Mouse (Mus musculus) midbrain, embryonic 11.5 days (tissue): ENCODE results near the gene Slc1a3. TPM values are rescaled to one million over a fixed set of nuclear protein-coding genes. Genes with fewer than 3 reads are reported as not detected.

Experiments used
- ATAC-seq: fragments of 200-750 bp; cut with Nextera tagmentation; 2 replicates; pipeline ENCODE4 v1.8.0; 2017; ENCODE audit warnings: moderate TSS enrichment, moderate library complexity; ENCODE audit not compliant: low FRiP score
- DNase-seq: peaks from one replicate; pipeline ENCODE4 v3.0.0; 2015; ENCODE audit warnings: low spot score; ENCODE audit errors: missing footprints
- H3K27ac ChIP-seq: fragments of 300-500 bp; sonication (generic); 2 replicates; pipeline ENCODE4 v1.5.1; 2014; ENCODE audit warnings: low read depth, low read length
- H3K27me3 ChIP-seq: fragments of 300-500 bp; sonication (generic); 2 replicates; pipeline ENCODE4 v1.6.1; 2014; ENCODE audit warnings: mild to moderate bottlenecking, low read length, moderate library complexity, mixed read lengths; ENCODE audit not compliant: control insufficient read depth, insufficient read depth
- H3K36me3 ChIP-seq: fragments of 300-500 bp; sonication (generic); 2 replicates; pipeline ENCODE4 v1.6.1; 2014; ENCODE audit warnings: mild to moderate bottlenecking, low read length, moderate library complexity, mixed read lengths; ENCODE audit not compliant: control insufficient read depth, insufficient read depth
- H3K4me1 ChIP-seq: fragments of 300-500 bp; sonication (generic); 2 replicates; pipeline ENCODE4 v1.6.1; 2014; ENCODE audit warnings: low read length; ENCODE audit not compliant: control insufficient read depth, insufficient read depth
- H3K4me2 ChIP-seq: fragments of 300-500 bp; sonication (generic); 2 replicates; pipeline ENCODE4 v1.6.1; 2014; ENCODE audit warnings: mild to moderate bottlenecking, moderate library complexity
- H3K4me3 ChIP-seq: fragments of 300-500 bp; sonication (generic); 2 replicates; pipeline ENCODE4 v1.5.1; 2014; ENCODE audit warnings: low read depth, low read length
- H3K9ac ChIP-seq: fragments of 300-500 bp; sonication (generic); 2 replicates; pipeline ENCODE4 v1.6.1; 2014; ENCODE audit warnings: low read length
- H3K9me3 ChIP-seq: fragments of 300-500 bp; sonication (generic); 2 replicates; pipeline ENCODE4 v1.6.1; 2016; ENCODE audit warnings: low read length; ENCODE audit not compliant: control insufficient read depth
- WGBS: fragments of 180-500 bp; shearing (Covaris S2); extraction: QIAGEN DNeasy Blood & Tissue Kit; methylation state at CpG from one replicate; pipeline ENCODE4 v1.1.7; 2014; 5-methylcytosine and 5-hydroxymethylcytosine counted together
- polyA plus RNA-seq: library from polyadenylated mRNA; unstranded; fragments of >200 nt; fragmentation: Nextera tagmentation; extraction: Ambion mirVana; gene quantifications from 2 replicates; pipeline ENCODE4 v1.2.1, GENCODE M21; 2014

Slc1a3 gene
- polyA plus RNA-seq, 1 experiment from 2014 or later: 33.5 TPM

DNA sequence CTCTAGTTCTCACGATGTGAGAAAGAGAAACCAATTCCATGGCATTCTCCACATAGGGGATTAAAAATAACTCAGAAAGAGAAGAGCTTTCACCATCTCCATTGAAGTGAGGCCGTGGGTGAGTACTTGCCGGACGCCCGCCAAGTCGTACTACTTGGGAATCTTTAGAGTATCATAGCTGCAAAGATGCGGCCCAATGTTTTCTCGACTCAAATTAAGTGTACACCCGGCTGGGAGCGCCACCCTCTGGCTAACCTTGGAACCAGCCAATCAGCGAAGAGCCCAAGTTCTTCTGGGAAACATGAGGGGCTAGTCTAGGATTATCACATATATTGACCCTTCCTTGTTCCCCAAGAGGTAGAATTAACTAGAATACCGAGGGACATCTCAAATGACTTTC, 115.3 kb downstream of the Slc1a3 start:
- no peak overlapping the region for H3K4me3 ChIP-seq
- no peak for ATAC-seq
- H3K9ac ChIP-seq: no peak overlapping the region
- H3K4me2 ChIP-seq: no peak overlapping the region
- no peak for DNase-seq
- no peaks in the 10 kb centered on the region for H3K9me3 ChIP-seq
- no peaks in the 10 kb centered on the region for H3K27me3 ChIP-seq
- H3K36me3 ChIP-seq: no peaks in the 10 kb centered on the region
- H3K4me1 ChIP-seq: no peaks in the 10 kb centered on the region
- WGBS: 81% methylated on average over 12 of the region's 12 CpGs
- H3K27ac ChIP-seq: no peak overlapping the region

DNA sequence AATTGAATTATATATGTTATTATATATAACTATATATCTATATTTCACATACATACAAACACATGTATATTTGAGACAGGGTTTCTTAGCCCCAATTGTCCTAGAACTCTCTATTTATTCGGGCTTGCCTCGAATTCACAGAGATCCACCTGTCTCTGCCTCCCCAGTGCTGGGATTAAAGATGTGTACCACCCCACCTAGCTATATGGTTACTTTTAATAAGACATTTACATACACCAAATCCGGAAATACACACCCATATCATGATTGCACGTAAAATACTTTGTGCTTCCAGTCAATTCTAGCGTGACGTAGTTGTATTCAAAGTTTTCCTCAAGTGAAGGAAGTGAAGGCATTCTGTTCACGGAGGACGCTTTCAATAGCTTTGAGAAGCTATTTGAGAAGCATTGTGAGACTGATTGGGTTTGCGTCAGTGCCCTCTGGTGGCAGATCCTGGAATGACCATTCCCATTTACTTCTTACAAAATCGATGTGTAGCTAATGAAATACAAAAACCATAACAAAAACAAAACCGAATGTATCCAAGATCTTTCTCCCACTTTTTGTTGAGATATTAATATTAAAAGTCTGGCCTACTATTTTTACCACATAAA, 121.0 kb downstream of the Slc1a3 start:
- Histone ChIP-seq H3K4me1 (no peaks in the 10 kb centered on the region), H3K4me2 (no peak overlapping the region), H3K27me3 (no peaks in the 10 kb centered on the region), H3K4me3 (no peak overlapping the region), H3K36me3 (no peaks in the 10 kb centered on the region), H3K9me3 (no peaks in the 10 kb centered on the region), H3K9ac (no peak overlapping the region), H3K27ac (no peak overlapping the region)
- 29% methylated on average over 11 of the region's 11 CpGs for WGBS
- ATAC-seq: peak; percentile 50; the same call in 1 of the 2 replicates
- DNase-seq: peak; percentile 98

DNA sequence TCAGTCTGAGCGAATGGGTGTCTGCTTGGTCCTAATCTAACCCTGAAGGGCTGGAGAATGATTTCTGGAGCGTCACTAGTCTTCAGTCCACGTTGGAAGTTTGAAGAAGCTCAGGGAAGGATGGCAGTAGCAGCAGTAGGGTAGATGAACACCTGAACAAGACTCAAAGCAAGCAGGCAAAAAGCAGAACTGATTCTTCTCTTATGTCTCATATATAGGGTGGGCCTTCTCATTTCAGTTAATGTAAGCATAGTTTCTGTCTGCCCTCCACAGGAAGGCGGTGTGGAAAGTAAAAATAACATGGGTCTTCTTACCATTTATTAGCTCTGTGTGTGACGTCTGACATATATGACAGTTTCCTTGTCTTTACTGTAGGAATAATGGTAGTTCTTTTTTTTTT, 122.5 kb downstream of the Slc1a3 start:
- H3K9ac ChIP-seq: no peak overlapping the region
- 87% methylated on average over 5 of the region's 5 CpGs for WGBS
- no peaks in the 10 kb centered on the region for H3K4me1 ChIP-seq
- no peaks in the 10 kb centered on the region for H3K9me3 ChIP-seq
- DNase-seq: no peak
- H3K27ac ChIP-seq: no peak overlapping the region
- no peaks in the 10 kb centered on the region for H3K27me3 ChIP-seq
- H3K4me3 ChIP-seq: no peak overlapping the region
- ATAC-seq: no peak
- H3K4me2 ChIP-seq: no peak overlapping the region
- no peaks in the 10 kb centered on the region for H3K36me3 ChIP-seq

- H3K9ac ChIP-seq: no peak overlapping the region
- no peaks in the 10 kb centered on the region for H3K4me1 ChIP-seq
- no peak overlapping the region for H3K4me2 ChIP-seq
- H3K27me3 ChIP-seq: no peaks in the 10 kb centered on the region
- WGBS: 70% methylated on average over 9 of the region's 9 CpGs
- DNase-seq (no peak), ATAC-seq (0 out of 2 replicates have a peak, but pooled peaks have one; percentile 42)
- no peak overlapping the region for H3K4me3 ChIP-seq
- no peaks in the 10 kb centered on the region for H3K36me3 ChIP-seq
- H3K27ac ChIP-seq: no peak overlapping the region
- no peaks in the 10 kb centered on the region for H3K9me3 ChIP-seq
Measured at GRCm38 (mm10) chr15:8586822-8587281, 123.7 kb downstream of the Slc1a3 start.

Other genes with a start within 250 kb of the Slc1a3 start
- gene Gm2310, start 190.8 kb downstream of the Slc1a3 start, polyA plus RNA-seq: not detected in 2 replicates